Mouse (Mus musculus) embryonic fibroblast, embryonic 13.5 days (primary cell): ENCODE measurements around the gene Ddx54. TPM values are rescaled to one million over a fixed set of nuclear protein-coding genes. Genes with fewer than 3 reads are reported as not detected.

Experiments
- H3K27ac ChIP-seq: 2 replicates; pipeline ENCODE4 v1.5.1; 2012; ENCODE audit warnings: low read length, control low read depth, inconsistent platforms; ENCODE audit not compliant: insufficient read depth
- H3K4me1 ChIP-seq: 2 replicates; pipeline ENCODE4 v1.6.1; 2011; ENCODE audit warnings: low read length; ENCODE audit not compliant: control insufficient read depth, insufficient read depth
- H3K4me3 ChIP-seq: 2 replicates; pipeline ENCODE4 v1.5.1; 2011; ENCODE audit warnings: mild to moderate bottlenecking, control low read depth, low read length; ENCODE audit not compliant: insufficient read depth
- CTCF ChIP-seq: IDR thresholded peaks from 2 replicates; pipeline ENCODE4 v1.5.1; 2011; ENCODE audit warnings: mild to moderate bottlenecking, control low read depth, low read length, moderate library complexity, borderline replicate concordance; ENCODE audit not compliant: insufficient read depth
- POLR2A ChIP-seq: IDR thresholded peaks from 2 replicates; pipeline ENCODE4 v1.6.1; 2011; ENCODE audit warnings: low read depth, mild to moderate bottlenecking, control low read depth, low read length, moderate library complexity
- polyA plus RNA-seq: library from polyadenylated mRNA; stranded (reverse); fragments of >200 nt; gene quantifications from 2 replicates; pipeline ENCODE4 v1.2.4, GENCODE M21; 2011; ENCODE audit warnings: low read depth; ENCODE audit not compliant: missing spikeins, insufficient read length

Ddx54 gene
- polyA plus RNA-seq, 1 experiment, result 39.3 TPM

- Histone ChIP-seq H3K4me3 (0 out of 2 replicates have a peak overlapping the region, but pooled peaks have one; percentile 6), H3K27ac (no peak overlapping the region), H3K4me1 (no peaks in the 10 kb centered on the region)
- TF ChIP-seq POLR2A (no peak), CTCF (no peak)
Measured at GRCm38 (mm10) chr5:120649374-120649933, 36.9 kb downstream of the Ddx54 start.

DNA sequence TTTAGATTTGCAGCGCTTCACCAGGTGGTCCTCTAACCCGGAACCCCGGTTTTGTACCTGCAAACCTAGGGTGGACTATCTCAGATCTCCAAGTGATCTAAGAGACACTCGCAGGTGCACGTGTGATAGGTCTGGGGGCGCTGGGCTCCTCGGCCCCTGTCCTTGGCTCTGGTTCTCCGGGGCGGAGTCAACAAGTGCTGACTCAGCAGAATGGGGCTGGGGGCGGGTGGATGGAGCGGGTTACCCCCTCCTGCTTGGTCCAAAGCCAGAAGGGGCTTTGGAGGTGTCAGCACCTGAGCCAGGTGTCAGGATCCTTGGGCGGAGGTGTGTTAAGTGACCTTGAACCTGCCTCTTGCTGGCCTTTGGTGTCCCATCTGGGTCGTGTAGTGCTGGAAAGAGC lies 37.4 kb downstream of the Ddx54 start:
- no peaks in the 10 kb centered on the region for H3K4me1 ChIP-seq
- H3K27ac ChIP-seq, result no peak overlapping the region
- TF ChIP-seq CTCF, result no peak
- no peak for TF ChIP-seq POLR2A
- H3K4me3 ChIP-seq, result no peak overlapping the region

GRCm38 (mm10) chr5:120651230-120651629 lies 38.7 kb downstream of the Ddx54 start:
- TF ChIP-seq POLR2A (no peak), CTCF (no peak)
- H3K27ac ChIP-seq, result no peak overlapping the region
- H3K4me3 ChIP-seq, result no peak overlapping the region
- 0 out of 2 replicates have a peak, but pooled peaks cover 3% of the 10 kb centered on the region for H3K4me1 ChIP-seq

- no peak for TF ChIP-seq CTCF
- no peak for TF ChIP-seq POLR2A
- Histone ChIP-seq H3K27ac (no peak overlapping the region), H3K4me1 (0 out of 2 replicates have a peak, but pooled peaks cover 3% of the 10 kb centered on the region), H3K4me3 (no peak overlapping the region)
Measured at GRCm38 (mm10) chr5:120652915-120653701, 40.6 kb downstream of the Ddx54 start.

GRCm38 (mm10) chr5:120653873-120654272 lies 41.3 kb downstream of the Ddx54 start:
- no peak for TF ChIP-seq POLR2A
- no peak for TF ChIP-seq CTCF
- no peak overlapping the region for H3K27ac ChIP-seq

DNA sequence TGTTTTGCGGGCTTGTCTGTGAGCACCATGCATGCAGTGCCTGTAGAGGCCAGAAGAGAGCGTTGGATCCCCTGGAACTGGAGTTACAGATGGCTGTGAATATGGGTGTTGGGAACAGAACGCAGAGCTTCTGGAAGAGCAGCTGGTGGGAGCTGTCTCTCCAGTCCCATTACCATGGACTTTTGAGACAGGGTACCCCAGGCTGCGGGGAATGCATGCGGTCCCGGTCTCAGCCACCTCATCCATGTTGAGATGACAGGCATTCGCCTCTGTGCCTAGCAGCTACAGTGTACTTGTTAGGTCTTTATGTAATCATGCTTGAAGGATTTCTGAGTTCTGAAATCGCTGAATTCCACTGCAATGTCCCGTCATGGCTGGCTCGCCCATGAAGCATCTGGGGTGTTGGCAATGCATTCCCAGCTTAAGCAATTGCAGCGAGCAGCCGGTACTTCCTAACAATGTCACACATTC lies 43.8 kb downstream of the Ddx54 start:
- TF ChIP-seq POLR2A (no peak), CTCF (no peak)
- Histone ChIP-seq H3K4me3 (no peak overlapping the region), H3K4me1 (0 out of 2 replicates have a peak, but pooled peaks cover 3% of the 10 kb centered on the region), H3K27ac (no peak overlapping the region)

More at GRCm38 (mm10) chr5:120653873-120654272, 41.3 kb downstream of the Ddx54 start:
- H3K4me1 ChIP-seq, result 0 out of 2 replicates have a peak, but pooled peaks cover 3% of the 10 kb centered on the region
- H3K4me3 ChIP-seq, result no peak overlapping the region

- H3K4me3 ChIP-seq, result no peak overlapping the region
- 0 out of 2 replicates have a peak, but pooled peaks cover 2% of the 10 kb centered on the region for H3K4me1 ChIP-seq
- no peak for TF ChIP-seq CTCF
- TF ChIP-seq POLR2A, result no peak
- H3K27ac ChIP-seq, result no peak overlapping the region
Measured at GRCm38 (mm10) chr5:120660816-120661215, 48.3 kb downstream of the Ddx54 start.

- Histone ChIP-seq H3K4me3 (no peak overlapping the region), H3K4me1 (no peaks in the 10 kb centered on the region), H3K27ac (no peak overlapping the region)
- no peak for TF ChIP-seq POLR2A
- no peak for TF ChIP-seq CTCF
Measured at GRCm38 (mm10) chr5:120664888-120665287, 52.3 kb downstream of the Ddx54 start.

DNA sequence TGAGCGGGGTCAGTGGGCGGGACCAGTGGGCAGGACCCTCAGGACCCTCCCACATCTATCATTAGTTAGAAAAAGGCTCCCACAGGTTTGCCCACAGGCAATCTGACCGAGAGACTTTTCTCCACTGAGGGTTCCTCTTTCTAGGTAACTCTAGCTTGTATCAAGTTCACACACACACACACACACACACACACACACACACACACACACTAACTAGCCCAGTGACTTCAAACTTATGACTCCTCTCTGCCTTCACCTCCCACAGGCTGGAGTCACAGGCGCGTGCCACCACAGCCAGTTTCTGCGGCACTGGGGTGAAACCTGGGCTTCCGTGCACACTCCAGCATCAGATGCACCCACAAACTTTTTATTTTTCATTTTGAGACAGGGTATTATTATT lies 56.2 kb downstream of the Ddx54 start:
- Histone ChIP-seq H3K27ac (no peak overlapping the region), H3K4me1 (no peaks in the 10 kb centered on the region), H3K4me3 (no peak overlapping the region)
- TF ChIP-seq CTCF (no peak), POLR2A (no peak)

GRCm38 (mm10) chr5:120670132-120670531 lies 57.6 kb downstream of the Ddx54 start:
- H3K27ac ChIP-seq, result no peak overlapping the region
- TF ChIP-seq POLR2A (no peak), CTCF (no peak)

More at GRCm38 (mm10) chr5:120670132-120670531, 57.6 kb downstream of the Ddx54 start:
- Histone ChIP-seq H3K4me3 (no peak overlapping the region), H3K4me1 (no peaks in the 10 kb centered on the region)
